Mouse (Mus musculus) gastrocnemius, postnatal 14 days (tissue): Measurements from ENCODE around the gene Cptp. TPM values are rescaled to one million over a fixed set of nuclear protein-coding genes. Genes with fewer than 3 reads are reported as not detected.

Experiments used
- DNase-seq: peaks from one replicate; pipeline ENCODE4 v3.0.0; 2021; ENCODE audit warnings: mixed read lengths
- intact Hi-C: fragments of 180-260 bp; cut with DNase I; formaldehyde crosslinking; loops from one replicate; pipeline ENCODE4 v1.15.1; 2025; ENCODE audit warnings: low total_unique reads
- total RNA-seq, 2 experiments: library from RNA; stranded (reverse); gene quantifications; 2 replicates each; pipeline ENCODE4 v1.2.3; 2021

Gene Cptp
- total RNA-seq, 2 experiments from 2014 or later = 16.5 to 17.0 TPM

DNA sequence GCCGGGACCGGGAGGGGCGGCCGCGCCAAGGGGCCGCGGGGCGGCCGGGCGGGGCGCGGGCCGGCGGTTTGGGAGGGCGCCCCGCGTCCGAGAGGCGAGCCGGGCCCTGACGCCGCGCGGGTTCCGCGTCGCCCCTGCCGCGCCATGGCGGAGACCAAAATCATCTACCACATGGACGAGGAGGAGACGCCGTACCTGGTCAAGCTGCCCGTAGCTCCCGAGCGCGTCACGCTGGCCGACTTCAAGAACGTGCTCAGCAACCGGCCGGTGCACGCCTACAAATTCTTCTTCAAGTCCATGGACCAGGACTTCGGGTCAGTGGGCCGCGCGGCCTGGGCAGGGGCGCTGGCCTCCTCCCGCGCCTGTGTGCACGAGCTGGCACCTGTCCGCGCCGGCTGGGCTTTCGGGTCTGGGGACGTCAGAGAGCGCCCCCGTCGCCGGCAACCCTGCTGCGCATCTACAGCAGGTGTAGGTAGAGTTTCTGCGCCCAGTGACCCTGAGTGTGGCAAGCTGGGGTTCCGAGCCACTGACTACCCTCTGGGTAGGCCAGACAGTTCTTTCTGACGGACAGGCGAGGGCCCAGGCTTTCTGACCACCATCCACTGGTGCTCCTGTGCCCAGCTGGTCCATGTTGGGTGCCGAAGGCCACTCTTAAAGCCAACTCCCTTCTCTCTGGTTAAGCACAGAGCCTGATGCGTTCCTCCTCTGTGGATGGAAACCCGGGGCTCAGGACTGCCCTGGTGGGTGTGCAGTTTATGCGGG, 21.5 kb downstream of the Cptp start:
- peak; percentile 48 for DNase-seq
- intact Hi-C loops = no loop called here

DNA sequence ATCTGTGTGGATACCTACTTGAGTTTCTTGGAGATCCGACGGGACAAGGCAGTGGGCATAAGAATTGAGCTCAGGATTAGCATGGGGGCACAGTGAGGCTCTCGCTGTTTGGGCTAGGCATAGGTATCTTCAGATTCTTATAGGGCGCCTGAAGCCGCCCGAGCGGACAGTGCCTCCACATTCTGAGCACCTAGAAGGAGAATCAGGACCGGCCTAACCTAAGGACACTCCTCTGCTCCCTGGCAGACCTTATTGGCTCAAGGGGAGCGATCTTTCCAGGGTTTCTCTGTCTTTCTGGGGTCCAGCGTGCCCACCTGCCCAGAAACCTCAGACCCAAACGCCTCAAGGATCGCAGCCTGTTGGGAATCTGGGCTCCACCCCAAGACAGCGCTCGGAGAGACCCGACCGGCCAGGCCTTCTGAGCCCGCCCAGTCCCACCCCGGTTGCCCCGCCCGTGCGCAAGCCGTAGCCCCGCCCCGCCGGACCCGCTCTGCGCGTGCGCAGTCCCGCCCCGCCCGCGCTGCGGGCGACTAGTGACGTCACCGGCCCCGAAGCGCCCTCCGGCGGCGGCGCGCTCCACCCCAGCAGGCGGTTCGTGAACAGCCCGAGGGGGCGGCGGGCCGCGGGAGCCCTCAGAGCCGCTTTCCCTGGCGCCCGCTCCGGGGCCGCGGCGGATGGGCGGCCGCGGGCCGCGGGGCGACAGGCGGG, 22.2 kb downstream of the Cptp start, which contains the start of gene Dvl1:
TSS of gene Dvl1 (plus strand) at position 532 of the 708 bp plus-strand sequence.
- intact Hi-C loops = no loop called here
- peak; percentile 95 for DNase-seq

DNA sequence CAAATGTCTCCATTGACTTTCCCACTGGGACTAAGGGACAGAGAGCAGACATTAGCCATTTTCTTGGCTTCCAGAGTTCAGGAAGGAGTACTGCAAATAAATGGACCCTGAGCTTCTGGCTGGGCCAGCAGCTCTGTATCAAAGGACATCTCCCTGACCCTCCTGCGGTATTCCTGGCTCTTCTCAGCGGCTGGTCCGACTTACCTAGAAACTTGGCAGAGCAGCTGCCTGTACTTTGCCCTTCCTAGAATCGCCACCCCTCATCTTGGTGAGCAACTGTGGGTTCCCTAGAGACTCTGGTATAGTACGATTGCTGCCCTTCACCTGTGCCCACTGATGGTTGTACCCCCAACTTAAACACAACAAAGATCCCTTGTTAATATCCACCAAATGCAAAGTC, 26.0 kb downstream of the Cptp start:
- no peak for DNase-seq
- intact Hi-C loops = no loop called here

DNA sequence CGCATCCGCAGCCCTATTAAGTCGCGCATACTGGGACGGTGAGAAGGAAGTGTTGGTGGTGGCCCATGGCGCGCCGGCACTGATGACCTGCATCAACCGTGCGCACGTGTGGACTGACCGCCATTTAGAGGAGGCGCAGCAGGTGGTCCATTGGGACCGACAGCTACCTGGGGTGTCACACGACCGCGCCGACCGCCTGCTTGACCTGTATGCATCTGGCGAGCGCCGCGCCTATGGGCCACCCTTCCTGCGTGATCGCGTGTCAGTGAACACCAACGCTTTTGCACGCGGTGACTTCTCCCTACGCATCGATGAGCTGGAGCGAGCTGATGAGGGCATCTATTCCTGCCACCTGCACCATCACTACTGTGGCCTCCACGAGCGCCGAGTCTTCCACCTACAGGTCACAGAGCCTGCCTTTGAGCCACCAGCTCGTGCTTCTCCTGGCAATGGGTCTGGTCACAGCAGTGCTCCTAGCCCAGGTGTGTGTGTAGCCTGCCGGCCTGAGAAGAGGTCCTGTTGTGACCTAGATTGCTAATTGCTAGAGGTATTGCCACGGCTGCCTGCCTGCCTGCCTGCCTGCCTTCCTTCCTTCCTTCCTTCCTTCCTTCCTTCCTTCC, 27.5 kb downstream of the Cptp start:
- DNase-seq = peak; percentile 11
- intact Hi-C loops = no loop called here

DNA sequence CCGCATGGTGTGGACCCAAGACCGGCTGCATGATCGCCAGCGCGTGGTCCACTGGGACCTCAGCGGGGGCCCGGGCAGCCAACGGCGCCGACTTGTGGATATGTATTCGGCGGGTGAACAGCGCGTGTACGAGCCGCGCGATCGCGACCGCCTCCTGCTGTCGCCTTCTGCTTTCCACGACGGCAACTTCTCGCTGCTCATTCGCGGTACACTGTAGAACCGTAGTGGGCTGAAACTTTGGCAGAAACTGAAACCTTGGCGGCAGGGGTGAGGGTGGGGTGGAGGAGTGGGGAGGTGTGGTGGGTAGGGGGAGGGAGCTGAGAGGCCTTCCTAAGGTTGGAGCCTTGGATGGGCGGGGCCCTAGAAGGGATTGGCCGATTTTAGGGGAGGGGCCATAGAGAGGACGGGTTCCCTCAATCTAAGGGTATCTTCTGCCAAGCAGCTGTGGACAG, 28.2 kb downstream of the Cptp start:
- peak; percentile 72 for DNase-seq
- intact Hi-C loops = no loop called here

DNA sequence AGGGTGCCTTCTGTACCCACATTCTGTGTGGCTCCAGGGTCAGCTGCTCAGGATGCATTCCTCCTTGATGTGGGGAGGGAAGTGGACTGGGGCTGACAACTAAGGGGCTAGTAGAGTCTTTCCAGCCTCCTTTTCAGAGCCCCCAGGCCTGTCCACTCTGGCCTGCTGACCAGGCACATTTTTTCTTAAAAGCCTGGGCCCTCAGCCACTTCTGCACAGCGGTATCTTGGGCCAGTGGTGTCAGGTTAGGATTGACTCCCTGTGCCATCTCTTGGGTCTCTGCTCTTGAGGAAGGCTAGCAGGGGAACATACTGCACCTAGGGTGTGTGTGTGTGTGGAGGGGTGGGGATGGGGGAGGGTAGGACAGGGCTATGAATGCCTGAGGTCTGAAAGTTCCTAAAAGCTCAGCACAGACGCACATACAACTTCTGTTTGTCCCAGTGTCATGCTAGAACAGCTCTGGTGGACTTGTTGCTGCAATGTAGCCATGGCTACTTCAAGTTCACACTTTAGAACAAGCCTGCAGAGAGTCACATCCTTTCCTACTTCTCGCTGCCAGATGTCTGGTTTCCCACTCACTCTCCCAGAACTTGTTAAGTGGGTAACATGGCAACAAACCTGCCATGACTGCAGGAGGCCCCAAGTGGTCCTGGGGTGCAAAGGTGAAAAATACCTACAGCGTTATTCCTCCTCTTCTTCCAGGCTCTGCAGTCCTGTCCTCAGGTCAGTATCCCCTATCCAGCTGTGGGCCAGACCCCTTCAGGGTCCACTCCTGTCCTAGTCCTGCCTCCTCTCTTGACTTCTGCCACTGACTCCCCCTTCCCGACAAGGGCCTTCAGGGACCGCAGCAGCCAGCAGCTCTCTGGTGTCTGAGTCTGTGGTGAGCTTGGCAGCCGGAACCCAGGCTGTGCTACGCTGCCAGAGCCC, 28.9 kb downstream of the Cptp start:
- DNase-seq = peak; percentile 56
- intact Hi-C loops = no loop called here

DNA sequence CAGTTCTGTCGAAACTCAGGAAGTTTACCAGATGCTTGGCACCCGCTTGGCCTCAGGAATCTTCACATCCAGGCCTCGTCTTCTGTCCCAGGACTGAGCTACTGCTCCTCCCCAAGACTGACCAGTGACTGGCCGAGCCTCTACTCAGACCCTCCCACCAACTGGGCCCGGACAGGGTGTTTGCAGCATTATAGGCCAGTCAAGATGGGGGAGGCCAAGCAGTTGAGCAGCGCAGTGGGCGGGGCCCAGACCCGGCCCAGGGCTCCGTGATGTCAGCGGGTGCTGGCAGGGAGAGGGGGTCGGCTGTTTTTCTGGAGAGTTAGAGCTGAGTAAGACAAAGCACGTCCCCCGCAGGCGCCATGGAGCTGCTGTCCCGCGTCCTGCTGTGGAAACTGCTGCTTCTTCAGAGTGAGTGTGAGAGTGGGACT, 29.7 kb downstream of the Cptp start, which contains the start of gene Mxra8:
TSS of gene Mxra8 (plus strand) at position 198 of the 428 bp plus-strand sequence.
- DNase-seq = peak; percentile 95
- intact Hi-C loops = no loop called here

DNA sequence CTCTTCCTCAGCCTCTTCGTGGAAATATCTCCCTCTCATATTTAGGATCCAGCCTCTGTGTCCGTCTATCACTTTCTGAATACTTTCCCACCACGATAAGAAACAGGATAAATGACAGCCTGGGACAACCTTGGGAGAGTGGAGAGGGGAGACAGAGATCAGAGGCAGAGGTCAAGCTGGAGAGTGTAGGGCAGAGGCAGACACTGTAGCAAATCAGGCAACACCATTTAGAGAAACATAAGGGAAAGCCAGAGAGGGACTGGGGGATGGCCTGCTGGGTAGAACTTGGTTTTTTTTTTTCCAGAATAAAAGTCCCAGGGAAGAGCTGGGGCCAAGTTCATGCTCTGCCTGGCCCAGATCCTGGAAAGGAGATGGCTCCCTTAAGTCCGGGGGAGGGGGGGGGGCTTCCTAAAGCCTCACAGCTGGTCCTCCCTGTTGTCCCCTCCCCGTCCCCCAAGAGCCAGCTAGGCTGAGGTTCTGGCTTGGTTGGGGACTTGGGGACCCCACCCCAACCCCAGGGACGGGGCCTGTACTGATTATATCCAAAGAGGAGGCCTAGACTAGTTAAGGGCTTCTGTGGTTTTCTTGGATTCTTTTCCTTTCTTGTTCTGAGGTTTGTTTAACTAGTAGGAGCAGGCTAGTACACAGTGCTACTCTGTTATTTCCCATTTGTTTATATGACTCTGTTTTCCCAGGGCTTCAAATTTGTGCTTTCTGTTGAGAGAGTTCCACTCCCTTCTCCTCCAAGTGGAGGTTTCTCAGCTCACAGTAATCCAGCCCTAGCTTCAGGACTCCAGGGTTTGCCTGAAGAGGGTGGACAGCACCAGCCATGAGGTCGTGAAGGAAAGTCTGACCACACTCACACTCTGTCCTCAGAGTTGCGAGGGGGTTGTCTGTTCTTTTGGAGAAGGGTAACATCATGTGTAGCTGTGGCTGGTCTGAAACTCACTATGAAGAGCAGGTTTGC, 30.8 kb downstream of the Cptp start:
- intact Hi-C loops = no loop called here
- peak; percentile 73 for DNase-seq

DNA sequence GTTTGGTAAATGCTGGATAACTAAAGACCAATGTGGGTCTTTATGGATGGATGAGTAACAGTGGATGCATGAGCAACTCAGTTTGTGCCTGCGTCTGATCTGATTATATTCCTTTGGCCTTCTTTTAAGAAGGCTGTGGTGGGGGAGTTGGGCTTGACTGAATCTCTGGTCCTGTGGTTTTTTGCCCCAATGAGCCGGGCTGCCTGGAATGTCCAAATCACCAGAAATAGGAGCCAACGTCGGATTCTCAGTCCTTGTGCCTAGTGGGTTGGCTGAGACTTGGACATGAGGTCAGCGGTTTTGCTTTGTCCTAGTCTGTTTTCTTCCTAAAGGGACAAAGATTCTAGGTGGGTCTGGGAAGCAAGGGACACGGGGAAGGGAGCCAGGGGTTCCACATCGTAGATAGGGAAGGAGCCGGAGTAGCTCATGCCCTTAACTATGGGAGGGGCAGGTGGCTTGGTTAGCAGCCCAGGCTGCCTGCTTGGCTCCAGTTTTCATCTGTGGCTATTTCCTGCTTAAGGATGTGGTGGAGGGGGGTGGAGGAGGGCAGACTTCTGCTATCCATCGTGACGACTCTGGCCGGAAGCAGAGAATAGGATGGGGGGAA, 31.7 kb downstream of the Cptp start:
- intact Hi-C loops = no loop called here
- DNase-seq = peak; percentile 71

DNA sequence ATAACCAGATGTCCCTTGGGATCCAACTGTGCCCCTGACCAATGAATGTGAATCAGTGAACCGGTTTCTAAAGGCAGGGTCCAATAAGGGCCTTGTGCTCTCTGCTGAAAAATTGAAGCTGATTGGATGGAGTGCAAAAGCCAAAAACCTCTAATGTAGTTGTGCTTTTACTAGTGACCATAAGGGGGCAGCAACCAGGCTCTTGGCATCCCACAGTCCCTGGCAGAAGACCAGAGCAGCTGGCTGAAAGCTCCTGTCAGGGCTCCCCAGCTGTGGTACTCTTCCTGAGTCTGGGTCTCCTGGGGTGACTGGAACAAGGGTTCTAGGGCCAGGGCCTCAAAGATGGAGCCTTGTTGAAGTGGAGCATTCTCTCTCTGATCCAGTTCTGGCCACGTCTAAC, 35.4 kb downstream of the Cptp start:
- intact Hi-C loops = no loop called here
- DNase-seq = peak; percentile 92

DNA sequence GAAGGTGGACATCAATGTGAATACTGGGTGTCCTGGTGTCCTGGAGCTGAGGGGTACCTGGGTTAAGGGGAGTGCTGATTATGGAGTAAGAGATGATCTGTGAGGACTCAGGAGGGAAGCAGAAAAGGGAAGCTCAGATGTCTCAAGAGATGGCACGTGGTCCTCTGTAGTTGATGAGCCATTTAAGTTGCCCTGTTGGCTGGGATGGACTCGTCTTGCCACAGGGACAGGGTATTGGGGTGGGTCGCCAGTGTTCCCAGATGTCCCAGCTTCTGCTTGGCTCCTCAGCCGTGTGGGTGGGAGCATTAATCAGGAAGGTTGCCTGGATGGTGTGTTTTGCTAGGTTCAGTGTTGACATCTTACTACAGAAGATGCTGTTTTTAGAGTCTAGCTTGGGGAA, 36.0 kb downstream of the Cptp start:
- intact Hi-C loops = no loop called here
- DNase-seq = no peak

DNA sequence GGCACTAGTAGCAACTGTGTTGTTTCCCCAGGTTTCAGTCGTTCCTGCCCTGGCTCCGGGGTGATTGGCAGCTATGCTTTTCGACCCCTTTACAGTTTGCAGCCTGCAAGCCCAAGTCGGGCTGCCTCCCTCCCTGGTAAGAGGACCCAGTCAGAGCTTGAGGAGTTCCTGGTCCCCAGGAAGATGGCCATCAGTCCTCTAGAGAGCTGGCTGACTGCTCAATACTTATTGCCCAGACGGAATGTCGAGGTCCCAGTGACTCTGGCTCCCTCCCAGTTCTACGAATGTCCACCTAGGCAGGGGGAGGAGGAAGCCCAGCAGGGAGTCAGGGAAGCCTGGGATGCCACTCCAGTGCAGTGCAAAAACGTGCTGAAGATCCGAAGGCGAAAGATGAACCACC, 36.9 kb downstream of the Cptp start:
- intact Hi-C loops = no loop called here
- DNase-seq = peak; percentile 9

DNA sequence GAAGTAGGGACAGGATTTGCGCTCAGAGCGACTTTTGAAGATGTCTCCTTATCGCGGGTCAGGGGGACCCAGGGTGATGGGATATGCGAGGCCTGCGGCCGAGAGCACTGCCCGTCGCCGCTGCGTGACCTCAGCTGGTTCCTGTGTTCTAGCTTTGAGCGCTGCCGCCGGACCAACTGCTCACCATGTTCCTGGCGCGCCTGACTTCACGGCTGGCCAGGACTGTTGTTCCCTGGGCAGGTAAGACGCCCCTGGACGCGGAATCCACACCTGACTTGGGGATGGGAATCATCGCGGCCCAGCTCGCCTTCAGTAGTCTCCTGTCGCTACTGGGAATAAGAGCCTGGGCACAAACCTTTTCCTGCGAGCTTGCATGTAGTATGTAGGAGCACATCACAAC, 37.4 kb downstream of the Cptp start:
- intact Hi-C loops = no loop called here

DNA sequence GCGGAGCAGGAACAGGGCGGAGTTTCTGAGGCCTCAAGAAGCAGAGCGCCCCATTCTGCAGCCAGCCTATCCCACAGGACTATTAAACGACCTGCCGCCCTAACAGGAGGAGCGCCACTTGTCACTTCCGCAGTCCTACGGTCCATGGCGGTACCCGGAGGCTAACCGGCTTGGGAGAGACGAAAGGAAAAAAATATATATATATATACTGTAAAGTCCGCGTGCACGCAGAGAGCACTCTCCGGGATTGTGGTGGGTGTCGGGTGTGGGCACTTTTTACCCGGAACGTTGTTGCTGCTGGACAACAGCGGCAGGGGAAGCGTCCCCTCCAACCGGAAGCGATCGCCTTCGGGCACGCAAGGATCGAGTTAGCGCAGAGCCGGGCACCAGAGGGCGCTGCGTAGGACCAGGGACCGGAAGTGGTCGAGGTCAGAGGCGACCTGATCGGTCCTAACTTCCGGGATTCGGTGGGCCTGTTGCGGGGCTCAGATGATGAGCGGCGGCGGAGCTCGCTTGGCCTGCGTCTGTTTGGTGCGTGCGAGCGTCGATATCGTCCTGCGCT, 38.0 kb downstream of the Cptp start, which contains the start of gene Aurkaip1:
TSS of gene Aurkaip1 (plus strand) at position 68 of the 562 bp plus-strand sequence.
- intact Hi-C loops = no loop called here

More for the DNA sequence above, 37.4 kb downstream of the Cptp start:
- DNase-seq = peak; percentile 30

DNA sequence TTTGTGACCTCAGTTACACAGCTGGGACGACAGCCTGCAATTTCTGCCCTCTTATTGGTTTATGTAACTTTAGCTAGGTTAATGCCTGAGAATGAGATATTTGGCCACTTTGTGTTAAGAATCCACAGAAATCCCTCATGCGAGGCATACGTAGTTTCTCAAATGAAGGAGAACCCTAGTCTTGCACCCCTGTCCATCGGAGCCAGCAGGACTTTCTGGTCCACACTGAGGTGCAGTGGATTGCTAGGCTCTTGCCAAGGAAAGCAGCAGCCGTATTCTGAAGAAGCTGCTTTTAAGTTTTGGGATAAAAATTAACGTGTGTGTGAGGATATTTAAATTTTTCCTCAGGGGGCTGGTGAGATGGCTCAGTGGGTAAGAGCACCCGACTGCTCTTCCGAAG, 38.6 kb downstream of the Cptp start:
- no peak for DNase-seq
- intact Hi-C loops = no loop called here

More for the DNA sequence above, 38.0 kb downstream of the Cptp start, which contains the start of gene Aurkaip1:
- DNase-seq = peak; percentile 96

DNA sequence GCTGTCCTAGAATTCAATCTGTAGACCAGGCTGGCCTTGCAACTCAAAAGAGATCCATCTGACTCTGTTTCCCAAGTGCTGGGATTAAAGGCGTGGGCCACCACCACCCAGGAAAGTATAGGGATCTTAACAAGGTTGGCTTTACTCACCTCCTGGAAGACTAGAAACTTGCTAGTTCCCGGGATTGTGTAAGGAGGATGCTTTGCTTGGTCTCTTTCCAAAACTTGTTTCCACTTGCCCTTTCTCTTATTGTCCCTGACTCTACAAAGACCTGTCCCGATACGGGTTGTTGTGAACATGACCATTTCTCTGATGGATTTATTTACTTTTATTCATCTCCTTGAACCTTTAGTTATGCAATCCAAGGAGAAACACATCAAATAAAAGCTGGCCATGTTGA, 39.4 kb downstream of the Cptp start:
- intact Hi-C loops = no loop called here

DNA sequence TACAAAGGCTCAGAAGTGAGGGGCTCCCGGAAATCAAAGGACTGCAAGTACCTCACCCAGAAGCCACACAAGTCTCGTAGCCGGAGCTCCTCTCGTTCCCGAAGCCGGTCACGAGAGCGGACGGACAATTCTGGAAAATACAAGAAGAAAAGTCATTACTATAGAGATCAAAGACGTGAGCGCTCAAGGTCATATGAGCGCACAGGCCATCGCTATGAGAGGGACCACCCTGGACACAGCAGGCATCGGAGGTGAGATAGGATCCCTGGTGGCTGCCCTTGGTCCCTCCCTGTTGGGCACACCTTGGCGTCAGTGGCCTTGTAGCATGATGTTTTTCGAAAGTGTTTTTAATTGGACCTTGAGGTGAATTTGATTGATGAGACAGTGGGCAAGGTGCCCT, 45.8 kb downstream of the Cptp start:
- DNase-seq = no peak
- intact Hi-C loops = no loop called here

More for the DNA sequence above, 39.4 kb downstream of the Cptp start:
- no peak for DNase-seq
